Mouse (Mus musculus): ENCODE results near the gene Retsat. TPM values are rescaled to one million over a fixed set of nuclear protein-coding genes. Genes with fewer than 3 reads are reported as not detected.

Gene Retsat
- 100 to 1,000 TPM; 159 to 166 TPM for total RNA-seq (2021)
- long read RNA-seq, experiment 1, transcript Retsat-201 (11 exons, 3,027 nt), result major isoform, 116 of 128 reads
- long read RNA-seq, experiment 1, partial matches to known transcripts, result 6 of 128 reads
- long read RNA-seq, experiment 1, other reads (novel, unspliced or antisense), result 6 of 128 reads
- long read RNA-seq, experiment 2, transcript Retsat-201 (11 exons, 3,027 nt), result major isoform, 177 of 228 reads
- long read RNA-seq, experiment 2, partial matches to known transcripts, result 36 of 228 reads
- long read RNA-seq, experiment 2, other reads (novel, unspliced or antisense), result 15 of 228 reads

DNA sequence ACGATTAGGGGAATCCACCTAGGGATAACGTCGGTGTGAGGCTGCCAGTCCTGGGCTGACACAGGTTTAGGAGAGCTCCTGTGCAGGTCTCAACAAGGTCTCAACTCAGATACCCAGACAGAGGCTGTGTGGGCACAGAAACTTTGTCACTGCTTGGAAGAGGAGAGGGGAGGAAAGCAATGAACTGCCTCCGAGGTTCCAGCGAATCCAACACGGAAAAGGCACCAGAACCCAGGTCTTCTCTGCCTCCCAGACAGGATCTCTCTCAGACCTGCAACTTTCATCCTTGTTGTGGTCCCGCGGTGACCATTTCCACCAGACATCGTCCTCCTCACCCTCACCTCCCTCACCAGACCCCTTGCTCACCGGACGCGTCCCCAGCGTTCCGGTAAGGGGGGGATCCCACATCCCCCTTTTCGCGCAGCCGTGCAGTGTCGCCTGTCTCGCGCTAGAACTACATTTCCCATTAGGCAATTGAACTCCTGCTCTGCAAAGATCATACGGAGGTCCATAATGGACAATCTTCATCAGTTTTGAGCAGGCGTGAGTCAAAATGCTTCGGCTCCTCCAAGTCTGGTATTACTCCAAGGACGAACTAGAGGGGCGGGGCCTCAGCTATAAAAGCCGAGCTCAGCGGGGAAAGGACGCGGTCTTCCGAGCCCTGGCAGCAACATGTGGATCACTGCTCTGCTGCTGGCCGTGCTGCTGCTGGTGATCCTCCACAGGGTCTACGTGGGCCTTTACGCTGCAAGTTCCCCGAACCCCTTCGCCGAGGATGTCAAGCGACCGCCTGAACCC is at the start of gene Retsat, which contains the start of gene Elmod3:
Gene Retsat, plus strand, starts transcription at position 520 of the 798 bp plus-strand sequence.
Gene Elmod3, minus strand, starts transcription at position 458 of the 798 bp plus-strand sequence.
- peak; percentile 82 to 89 for DNase-seq (ENCODE audit: low spot score in 2 of 2)

GRCm38 (mm10) chr6:72549041-72549580 is 49.2 kb upstream of the Retsat start:
- DNase-seq (ENCODE audit: low spot score in 2 of 2), result no peak

GRCm38 (mm10) chr6:72550025-72550424 is 48.2 kb upstream of the Retsat start:
- DNase-seq (ENCODE audit: low spot score in 2 of 2), result no peak

GRCm38 (mm10) chr6:72550503-72551100 is 47.7 kb upstream of the Retsat start:
- DNase-seq (ENCODE audit: low spot score in 2 of 2), result no peak

DNA sequence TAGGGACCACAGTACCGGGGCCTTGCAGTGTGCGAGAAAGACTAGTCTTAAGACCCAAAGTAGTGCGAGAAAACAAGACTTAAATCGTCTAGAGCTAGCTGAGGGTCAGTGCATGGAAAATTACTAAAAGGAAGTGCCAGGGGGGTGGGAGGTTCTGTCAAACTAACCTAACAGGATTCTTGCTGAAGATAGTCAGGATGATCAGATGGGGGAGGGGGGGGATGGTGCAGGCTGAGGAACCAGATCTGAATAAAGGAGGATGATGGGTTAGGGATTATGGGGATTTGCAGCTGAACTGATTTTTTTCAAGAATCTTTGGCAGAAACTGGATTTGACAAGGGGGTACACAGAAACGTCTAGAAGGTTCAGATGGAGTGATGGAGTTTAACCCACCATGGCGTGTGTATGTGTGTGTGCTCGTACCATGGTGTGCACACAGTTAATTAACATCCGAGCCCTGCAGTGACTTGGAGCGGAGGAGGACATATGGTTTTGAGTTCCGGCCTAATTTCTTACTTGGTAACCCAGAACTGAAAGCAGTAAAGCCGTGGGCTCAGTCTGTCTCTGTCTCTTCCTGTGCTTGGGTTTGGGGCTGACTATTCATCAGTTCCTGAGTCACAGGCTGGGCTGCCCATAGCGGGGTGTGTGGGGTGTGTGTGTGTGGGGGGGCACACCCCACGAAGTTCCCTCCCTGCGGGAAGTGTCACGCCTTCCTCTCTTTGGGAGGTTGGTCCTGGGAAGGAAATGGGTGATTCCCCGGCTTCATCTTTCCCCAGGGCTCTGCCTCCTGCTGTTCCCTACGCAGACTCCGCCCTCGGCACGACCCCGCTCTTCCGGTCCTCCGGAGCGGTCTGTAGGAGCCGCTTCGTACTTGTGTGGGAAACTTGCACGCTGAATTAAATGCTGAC is 45.9 kb upstream of the Retsat start:
- peak in 1 of 2 experiments; percentile 37 for DNase-seq (ENCODE audit: low spot score in 2 of 2)

GRCm38 (mm10) chr6:72553079-72553412 is 45.2 kb upstream of the Retsat start:
- DNase-seq (ENCODE audit: low spot score in 2 of 2), result no peak

GRCm38 (mm10) chr6:72560801-72561200 is 37.5 kb upstream of the Retsat start:
- DNase-seq (ENCODE audit: low spot score in 2 of 2), result no peak

GRCm38 (mm10) chr6:72562486-72562885 is 35.8 kb upstream of the Retsat start:
- DNase-seq (ENCODE audit: low spot score in 2 of 2), result no peak

DNA sequence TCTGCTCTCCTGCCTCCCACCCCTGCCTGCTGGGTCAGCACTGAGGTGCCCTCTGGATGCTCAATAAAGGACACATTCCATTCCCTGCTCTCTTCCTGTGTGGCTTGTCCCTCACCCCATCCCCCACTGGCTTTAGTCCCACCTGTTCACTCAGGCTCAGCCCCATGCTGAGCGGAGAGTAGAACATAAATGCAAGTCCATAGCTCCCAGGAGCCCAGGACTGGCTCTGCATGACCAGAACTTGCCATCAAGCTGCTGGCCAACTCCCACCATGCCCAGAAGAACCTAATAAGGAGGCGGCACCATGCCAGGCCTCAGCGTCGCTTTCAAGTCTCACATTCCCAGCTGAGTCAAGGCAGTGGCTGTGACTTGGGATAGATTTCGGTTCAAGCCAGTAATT is 35.4 kb upstream of the Retsat start:
- DNase-seq (ENCODE audit: low spot score in 2 of 2), result no peak

- DNase-seq (ENCODE audit: low spot score in 2 of 2), result no peak
Observed at GRCm38 (mm10) chr6:72565506-72565905, 32.8 kb upstream of the Retsat start.

DNA sequence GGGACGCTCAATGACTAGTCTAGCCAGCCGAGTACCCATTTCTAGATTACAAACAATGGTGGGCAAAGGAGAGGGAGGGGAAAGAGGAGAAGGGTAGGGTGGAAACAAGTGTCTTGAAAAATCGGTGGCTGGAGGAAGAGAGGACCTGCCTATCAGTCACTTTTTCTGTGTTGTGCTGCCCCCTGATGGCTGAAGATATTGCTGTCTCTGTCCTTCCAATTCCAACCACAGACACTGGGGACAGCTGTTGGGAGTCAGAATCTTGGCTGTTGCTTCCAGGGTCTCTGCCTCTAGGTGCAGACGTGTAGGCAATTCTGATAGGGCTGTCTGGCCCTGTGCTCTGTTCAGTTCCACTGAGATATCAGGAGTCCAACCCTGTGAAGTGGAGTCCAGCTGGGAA is 32.2 kb upstream of the Retsat start:
- DNase-seq (ENCODE audit: low spot score in 2 of 2), result peak; percentile 48 to 76

GRCm38 (mm10) chr6:72567508-72567907 is 30.8 kb upstream of the Retsat start:
- DNase-seq (ENCODE audit: low spot score in 2 of 2), result no peak

DNA sequence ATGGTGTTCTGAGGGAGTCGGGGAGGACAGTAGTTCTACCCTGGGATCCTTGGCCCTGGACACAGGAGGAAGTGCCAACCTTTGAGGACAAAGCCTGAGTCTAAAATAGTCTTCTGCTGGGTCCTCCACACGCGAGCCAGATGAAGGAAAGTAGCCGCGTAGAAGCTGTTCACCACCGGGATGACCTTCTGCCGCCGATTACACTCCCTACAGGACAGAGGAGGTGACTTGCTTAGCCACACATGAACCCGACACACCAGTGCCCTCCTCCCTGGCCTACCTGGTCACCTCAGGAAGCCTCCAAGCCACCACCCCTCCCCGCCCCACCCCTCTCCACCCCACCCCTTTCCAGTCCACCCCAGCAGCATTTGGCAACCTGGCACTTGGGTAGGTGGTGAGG is 29.5 kb upstream of the Retsat start:
- no peak for DNase-seq (ENCODE audit: low spot score in 2 of 2)

GRCm38 (mm10) chr6:72570644-72571397 is 27.5 kb upstream of the Retsat start:
- DNase-seq (ENCODE audit: low spot score in 2 of 2), result no peak

DNA sequence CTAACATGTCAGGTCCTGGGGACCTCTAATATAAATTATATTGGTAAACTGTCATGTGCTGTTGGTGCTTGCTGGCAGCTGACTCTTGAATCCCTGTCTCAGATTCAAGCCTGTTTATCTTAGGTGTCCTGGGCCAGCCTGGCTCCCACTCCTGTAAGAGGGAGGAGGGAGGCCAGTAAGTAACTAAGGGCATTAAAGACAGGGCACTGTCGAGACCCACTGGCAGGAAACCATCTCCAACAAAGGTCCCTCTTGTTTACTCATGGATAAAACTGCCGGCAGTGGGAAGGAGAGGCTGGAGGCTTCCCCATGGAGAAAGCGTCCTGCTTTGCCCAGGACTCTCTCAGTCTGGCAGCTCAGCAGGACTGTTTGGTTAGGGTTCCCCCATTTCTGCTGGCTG is 26.4 kb upstream of the Retsat start:
- DNase-seq (ENCODE audit: low spot score in 2 of 2), result no peak

DNA sequence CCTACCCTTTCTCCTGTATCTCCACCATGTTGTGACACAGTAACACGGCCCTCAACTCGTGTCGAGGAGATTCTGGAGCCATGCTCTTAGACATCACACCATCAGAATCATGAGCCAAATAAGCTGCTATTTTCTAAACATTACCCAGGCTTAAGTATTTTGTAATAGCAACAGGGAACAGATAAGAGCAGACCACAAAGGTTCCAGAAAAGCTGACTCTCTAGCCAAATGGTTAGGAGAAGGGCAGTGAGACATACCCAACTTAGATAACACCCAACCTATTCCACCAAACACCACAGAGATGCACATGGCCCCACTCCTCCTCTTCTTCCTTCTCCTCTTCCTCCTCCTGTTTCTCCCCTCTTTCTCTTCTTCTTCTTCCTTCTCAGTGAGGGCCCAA is 22.2 kb upstream of the Retsat start:
- DNase-seq (ENCODE audit: low spot score in 2 of 2), result no peak

- DNase-seq (ENCODE audit: low spot score in 2 of 2), result no peak
Observed at GRCm38 (mm10) chr6:72581625-72582382, 16.5 kb upstream of the Retsat start.

DNA sequence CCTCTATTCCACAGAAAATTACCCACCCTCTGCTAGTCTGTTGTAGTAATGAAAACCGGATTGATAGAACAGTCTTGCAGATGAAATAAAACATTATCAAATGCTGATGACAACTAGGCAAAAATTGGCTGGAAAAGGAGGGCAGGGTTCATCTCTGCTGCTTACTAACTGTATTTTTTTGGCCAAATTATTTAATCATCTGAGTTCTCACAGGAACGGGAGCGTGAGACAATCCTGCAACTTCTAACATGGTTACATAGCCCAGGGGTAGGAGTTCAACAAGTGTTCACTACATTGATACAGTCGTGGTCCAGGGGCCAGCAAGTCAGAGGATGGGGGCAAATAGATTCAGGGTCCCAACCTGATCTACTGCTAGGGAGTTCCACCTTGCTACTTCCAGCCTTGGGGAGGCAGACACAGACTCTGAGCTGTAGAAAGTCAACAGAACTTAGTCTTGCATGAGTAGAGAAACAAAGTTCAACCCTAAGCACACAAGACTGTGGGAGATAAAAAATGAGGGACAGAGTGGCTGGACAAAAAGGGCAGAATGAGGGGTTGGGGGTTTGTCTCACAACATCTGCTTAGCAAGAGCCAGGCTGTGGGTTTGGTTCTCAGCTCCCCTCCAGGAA is 14.9 kb upstream of the Retsat start:
- no peak for DNase-seq (ENCODE audit: low spot score in 2 of 2)

GRCm38 (mm10) chr6:72584154-72584553 is 14.1 kb upstream of the Retsat start:
- DNase-seq (ENCODE audit: low spot score in 2 of 2), result no peak

Measured in adrenal gland, postnatal 4 days (tissue).